Mouse (Mus musculus) myocyte (in vitro differentiated cells): ENCODE data around the gene Parm1. TPM values are rescaled to one million over a fixed set of nuclear protein-coding genes. Genes with fewer than 3 reads are reported as not detected.

Experiments used
- H3K27me3 ChIP-seq: one replicate; pipeline ENCODE4 v1.6.1; 2011; ENCODE audit not compliant: control insufficient read depth, insufficient read depth, insufficient read length
- H3K36me3 ChIP-seq: one replicate; pipeline ENCODE4 v1.6.1; 2011; ENCODE audit not compliant: control insufficient read depth, insufficient read depth
- H3K4me2 ChIP-seq: one replicate; pipeline ENCODE4 v1.6.1; 2011; ENCODE audit warnings: low read depth, control low read depth
- H3K4me3 ChIP-seq: one replicate; pipeline ENCODE4 v1.5.1; 2011; ENCODE audit warnings: mild to moderate bottlenecking, control low read depth, moderate library complexity
- H3K79me2 ChIP-seq: one replicate; pipeline ENCODE4 v1.6.1; 2011; ENCODE audit not compliant: control insufficient read depth, insufficient read depth
- H3ac ChIP-seq: one replicate; pipeline ENCODE4 v1.6.1; 2011; ENCODE audit not compliant: control insufficient read depth, insufficient read length
- CEBPB ChIP-seq: IDR thresholded peaks from 2 replicates; pipeline ENCODE4 v1.6.1; 2011; ENCODE audit warnings: mild to moderate bottlenecking, moderate library complexity; ENCODE audit not compliant: poor library complexity, insufficient read depth, severe bottlenecking
- E2F4 ChIP-seq: IDR thresholded peaks from one replicate; pipeline ENCODE4 v1.6.1; 2011; ENCODE audit warnings: mild to moderate bottlenecking, control low read depth, moderate library complexity; ENCODE audit not compliant: insufficient read depth
- MAX ChIP-seq: IDR thresholded peaks from one replicate; pipeline ENCODE4 v1.6.1; 2011; ENCODE audit warnings: low read depth, mild to moderate bottlenecking, control low read depth
- MYOD1 ChIP-seq, 3 experiments: IDR thresholded peaks; one replicate each; pipeline ENCODE4 v1.6.1; 2011; ENCODE audit warnings: control low read depth in 2 of 3, low read depth in 2 of 3, mild to moderate bottlenecking in 2 of 3, moderate library complexity in 1 of 3; ENCODE audit not compliant: insufficient read length in 2 of 3, control insufficient read depth in 1 of 3
- MYOG ChIP-seq, 3 experiments: IDR thresholded peaks; one replicate each; pipeline ENCODE4 v1.6.1; 2011; ENCODE audit warnings: control low read depth in 2 of 3, low read depth in 2 of 3, mild to moderate bottlenecking in 2 of 3; ENCODE audit not compliant: insufficient read length in 2 of 3, control insufficient read depth in 1 of 3, insufficient read depth in 1 of 3
- POLR2A ChIP-seq: IDR thresholded peaks from one replicate; pipeline ENCODE4 v1.6.1; 2011; ENCODE audit warnings: low read depth, mild to moderate bottlenecking, control low read depth, moderate library complexity; ENCODE audit not compliant: insufficient read length
- POLR2AphosphoS2 ChIP-seq: IDR thresholded peaks from one replicate; pipeline ENCODE4 v1.6.1; 2011; ENCODE audit warnings: low read depth, control low read depth; ENCODE audit not compliant: insufficient read length
- REST ChIP-seq: IDR thresholded peaks from one replicate; pipeline ENCODE4 v1.6.1; 2011; ENCODE audit warnings: mild to moderate bottlenecking, control low read depth, moderate library complexity; ENCODE audit not compliant: insufficient read depth, insufficient read length
- SRF ChIP-seq: IDR thresholded peaks from one replicate; pipeline ENCODE4 v1.6.1; 2011; ENCODE audit warnings: low read depth; ENCODE audit not compliant: control insufficient read depth, insufficient read length
- TCF12 ChIP-seq: IDR thresholded peaks from one replicate; pipeline ENCODE4 v1.6.1; 2011; ENCODE audit warnings: mild to moderate bottlenecking, control low read depth; ENCODE audit not compliant: poor library complexity, insufficient read depth, severe bottlenecking
- TCF3 ChIP-seq: IDR thresholded peaks from one replicate; pipeline ENCODE4 v1.6.1; 2011; ENCODE audit warnings: low read depth, control low read depth; ENCODE audit not compliant: insufficient read length
- USF1 ChIP-seq: IDR thresholded peaks from one replicate; pipeline ENCODE4 v1.6.1; 2011; ENCODE audit warnings: low read depth, mild to moderate bottlenecking, control low read depth, moderate library complexity
- polyA plus RNA-seq: library from polyadenylated mRNA; unstranded; fragments of >200 nt; fragmentation: generic; extraction: Trizol; gene quantifications from one replicate; pipeline ENCODE4 v1.2.1, GENCODE M21; 2012; ENCODE audit warnings: missing spikeins

Parm1 gene
- polyA plus RNA-seq = 1.5 TPM

GRCm38 (mm10) chr5:91517480-91518301, at the start of gene Parm1:
Gene Parm1 (plus strand): TSS chr5:91517615.
- Histone ChIP-seq H3K4me2 (peak within 1 kb of the TSS; percentile 79), H3ac (no peak within 1 kb of the TSS), H3K79me2 (no peaks in the 10 kb centered on the region), H3K36me3 (no peaks in the 10 kb centered on the region), H3K4me3 (peak within 1 kb of the TSS; percentile 5), H3K27me3 (peaks cover 26% of the 10 kb centered on the region)
- TF ChIP-seq CEBPB = no peak
- TF ChIP-seq E2F4 = no peak
- no peak for TF ChIP-seq REST
- no peak for TF ChIP-seq SRF
- TF ChIP-seq POLR2AphosphoS2 = peak; percentile 23
- no peak for TF ChIP-seq USF1
- TF ChIP-seq MYOG (IDR thresholded peaks at IDR 0.05; ENCODE audit: control insufficient read depth in 1 of 3, insufficient read depth in 1 of 3, insufficient read length in 2 of 3, low read depth in 2 of 3) = peak in 2 of 3 experiments; percentile 52 to 72
- TF ChIP-seq POLR2A = peak; percentile 55
- TF ChIP-seq TCF3 = no peak
- TF ChIP-seq TCF12 = no peak
- TF ChIP-seq MAX = no peak
- peak in 2 of 3 experiments; percentile 61 to 80 for TF ChIP-seq MYOD1 (IDR thresholded peaks at IDR 0.05; ENCODE audit: control insufficient read depth in 1 of 3, insufficient read length in 2 of 3, low read depth in 2 of 3)

GRCm38 (mm10) chr5:91475241-91475640, 42.2 kb upstream of the Parm1 start:
- Histone ChIP-seq H3K27me3 (no peaks in the 10 kb centered on the region), H3K79me2 (no peaks in the 10 kb centered on the region), H3K4me3 (no peak overlapping the region), H3K36me3 (no peaks in the 10 kb centered on the region), H3K4me2 (no peak overlapping the region), H3ac (no peak overlapping the region)
- TF ChIP-seq MYOD1 (IDR thresholded peaks at IDR 0.05; ENCODE audit: control insufficient read depth in 1 of 3, insufficient read length in 2 of 3, low read depth in 2 of 3) = no peak
- TF ChIP-seq SRF = no peak
- no peak for TF ChIP-seq E2F4
- TF ChIP-seq MAX = no peak
- TF ChIP-seq MYOG (IDR thresholded peaks at IDR 0.05; ENCODE audit: control insufficient read depth in 1 of 3, insufficient read depth in 1 of 3, insufficient read length in 2 of 3, low read depth in 2 of 3) = no peak
- no peak for TF ChIP-seq CEBPB
- no peak for TF ChIP-seq USF1
- TF ChIP-seq TCF12 = no peak
- no peak for TF ChIP-seq POLR2AphosphoS2
- TF ChIP-seq TCF3 = no peak
- no peak for TF ChIP-seq POLR2A
- TF ChIP-seq REST = no peak

GRCm38 (mm10) chr5:91476863-91477262, 40.6 kb upstream of the Parm1 start:
- Histone ChIP-seq H3K36me3 (no peaks in the 10 kb centered on the region), H3K27me3 (peaks cover under 1% of the 10 kb centered on the region), H3K79me2 (no peaks in the 10 kb centered on the region), H3K4me3 (no peak overlapping the region), H3ac (no peak overlapping the region), H3K4me2 (no peak overlapping the region)
- TF ChIP-seq REST (no peak), CEBPB (no peak), MYOG (IDR thresholded peaks at IDR 0.05; ENCODE audit: control insufficient read depth in 1 of 3, insufficient read depth in 1 of 3, insufficient read length in 2 of 3, low read depth in 2 of 3) (no peak), MYOD1 (IDR thresholded peaks at IDR 0.05; ENCODE audit: control insufficient read depth in 1 of 3, insufficient read length in 2 of 3, low read depth in 2 of 3) (no peak), MAX (no peak), E2F4 (no peak), TCF3 (no peak), POLR2A (no peak), POLR2AphosphoS2 (no peak), TCF12 (no peak), USF1 (no peak), SRF (no peak)

- H3K79me2 ChIP-seq = no peaks in the 10 kb centered on the region
- no peak overlapping the region for H3K4me2 ChIP-seq
- H3ac ChIP-seq = no peak overlapping the region
- peaks cover 12% of the 10 kb centered on the region for H3K27me3 ChIP-seq
- TF ChIP-seq POLR2A = no peak
- TF ChIP-seq MYOD1 (IDR thresholded peaks at IDR 0.05; ENCODE audit: control insufficient read depth in 1 of 3, insufficient read length in 2 of 3, low read depth in 2 of 3) = no peak
- TF ChIP-seq USF1 = no peak
- no peak for TF ChIP-seq TCF12
- TF ChIP-seq POLR2AphosphoS2 = no peak
- TF ChIP-seq TCF3 = no peak
- no peak for TF ChIP-seq E2F4
- no peak for TF ChIP-seq SRF
- no peak for TF ChIP-seq CEBPB
- no peak for TF ChIP-seq MYOG (IDR thresholded peaks at IDR 0.05; ENCODE audit: control insufficient read depth in 1 of 3, insufficient read depth in 1 of 3, insufficient read length in 2 of 3, low read depth in 2 of 3)
- no peak for TF ChIP-seq MAX
- TF ChIP-seq REST = no peak
- no peak overlapping the region for H3K4me3 ChIP-seq
- no peaks in the 10 kb centered on the region for H3K36me3 ChIP-seq
These were observed 38.7 kb upstream of the Parm1 start for GRCm38 (mm10) chr5:91478673-91479072.
